Mouse (Mus musculus): ENCODE data around the gene Polr2c.
A peak's percentile ranks its signal among the peaks of the same experiment; 100 is the strongest.
"Not testable (repeated sequence)": the region's sequence is repeated elsewhere in the genome, so short reads cannot be mapped to it uniquely, and the experiment has no call there.

The Polr2c gene

GRCm38 (mm10) chr8:94841183-94841582 is 16.1 kb upstream of the Polr2c start:
- no peak for DNase-seq

- DNase-seq = no peak
Measured at GRCm38 (mm10) chr8:94850049-94850448, 7.2 kb upstream of the Polr2c start.

- DNase-seq = not testable (repeated sequence)
Measured at GRCm38 (mm10) chr8:94854761-94855160, 2.5 kb upstream of the Polr2c start.

GRCm38 (mm10) chr8:94857011-94857345 is 272 bp upstream of the Polr2c start:
- no peak for DNase-seq

- peak; percentile 80 to 89 for DNase-seq
Measured at GRCm38 (mm10) chr8:94861352-94861910, 4.2 kb downstream of the Polr2c start.

GRCm38 (mm10) chr8:94862487-94863220 is 5.4 kb downstream of the Polr2c start:
- no peak for DNase-seq

GRCm38 (mm10) chr8:94863897-94864673 is 6.8 kb downstream of the Polr2c start:
- DNase-seq = peak in 1 of 2 experiments; percentile 35

- no peak for DNase-seq
Measured at GRCm38 (mm10) chr8:94865292-94865691, 8.0 kb downstream of the Polr2c start.

GRCm38 (mm10) chr8:94866921-94867320 is 9.7 kb downstream of the Polr2c start:
- DNase-seq = no peak

GRCm38 (mm10) chr8:94869146-94869545 is 11.9 kb downstream of the Polr2c start:
- no peak for DNase-seq

- no peak for DNase-seq
Measured at GRCm38 (mm10) chr8:94870003-94870402, 12.8 kb downstream of the Polr2c start.

- DNase-seq = peak in 1 of 2 experiments; percentile 57
Measured at GRCm38 (mm10) chr8:94870474-94871107, 13.3 kb downstream of the Polr2c start.

- DNase-seq = peak; percentile 80 to 88
Measured at GRCm38 (mm10) chr8:94871108-94871894, 14.1 kb downstream of the Polr2c start.

- DNase-seq = peak; percentile 50 to 57
Measured at GRCm38 (mm10) chr8:94872156-94872555, 14.9 kb downstream of the Polr2c start.

- DNase-seq = no peak
Measured at GRCm38 (mm10) chr8:94872576-94872975, 15.3 kb downstream of the Polr2c start.

GRCm38 (mm10) chr8:94874358-94874757 is 17.1 kb downstream of the Polr2c start:
- peak; percentile 79 to 89 for DNase-seq

- peak in 1 of 2 experiments; percentile 36 for DNase-seq
Measured at GRCm38 (mm10) chr8:94875096-94875870, 18.0 kb downstream of the Polr2c start.

- peak in 1 of 2 experiments; percentile 30 for DNase-seq
Measured at GRCm38 (mm10) chr8:94875871-94876150, 18.6 kb downstream of the Polr2c start.

GRCm38 (mm10) chr8:94876197-94876730 is 19.0 kb downstream of the Polr2c start, which contains the start of gene Dok4:
Dok4 (minus strand) TSS chr8:94876330.
- peak; percentile 93 to 97 for DNase-seq

- no peak for DNase-seq
Measured at GRCm38 (mm10) chr8:94876820-94877219, 19.6 kb downstream of the Polr2c start.

- DNase-seq = no peak
Measured at GRCm38 (mm10) chr8:94880742-94881141, 23.5 kb downstream of the Polr2c start.

Data from kidney, postnatal 36 days (tissue).